Mouse (Mus musculus) limb, embryonic 15.5 days (tissue): Measurements from ENCODE around the gene Calm2. TPM values are rescaled to one million over a fixed set of nuclear protein-coding genes. Genes with fewer than 3 reads are reported as not detected.

ENCODE experiments used
- ATAC-seq: fragments of 200-750 bp; cut with Nextera tagmentation; 2 replicates; pipeline ENCODE4 v1.8.0; 2017; ENCODE audit warnings: low read depth, moderate TSS enrichment; ENCODE audit not compliant: insufficient number of reproducible peaks, low FRiP score, low TSS enrichment
- H3K27ac ChIP-seq: fragments of 300-500 bp; sonication (generic); 2 replicates; pipeline ENCODE4 v1.5.1; 2015; ENCODE audit warnings: moderate library complexity, mild to moderate bottlenecking, inconsistent platforms
- H3K27me3 ChIP-seq: fragments of 300-500 bp; sonication (generic); 2 replicates; pipeline ENCODE4 v1.6.1; 2015; ENCODE audit warnings: inconsistent platforms
- H3K36me3 ChIP-seq: fragments of 300-500 bp; sonication (generic); 2 replicates; pipeline ENCODE4 v1.6.1; 2015; ENCODE audit warnings: inconsistent platforms
- H3K4me1 ChIP-seq: fragments of 300-500 bp; sonication (generic); 2 replicates; pipeline ENCODE4 v1.6.1; 2015; ENCODE audit warnings: inconsistent platforms
- H3K4me2 ChIP-seq: fragments of 300-500 bp; sonication (generic); 2 replicates; pipeline ENCODE4 v1.6.1; 2015; ENCODE audit warnings: mild to moderate bottlenecking, inconsistent platforms
- H3K4me3 ChIP-seq: fragments of 300-500 bp; sonication (generic); 2 replicates; pipeline ENCODE4 v1.5.1; 2015; ENCODE audit warnings: mild to moderate bottlenecking, inconsistent platforms
- H3K9ac ChIP-seq: fragments of 300-500 bp; sonication (generic); 2 replicates; pipeline ENCODE4 v1.6.1; 2015; ENCODE audit warnings: inconsistent platforms
- H3K9me3 ChIP-seq: fragments of 300-500 bp; sonication (generic); 2 replicates; pipeline ENCODE4 v1.6.1; 2016; ENCODE audit warnings: inconsistent platforms
- WGBS: fragments of 180-500 bp; shearing (Covaris S2); methylation state at CpG from one replicate; pipeline ENCODE4 v1.1.7; 2015; 5-methylcytosine and 5-hydroxymethylcytosine counted together
- polyA plus RNA-seq: library from polyadenylated mRNA; unstranded; fragments of >200 nt; fragmentation: Nextera tagmentation; extraction: Ambion mirVana; gene quantifications from 2 replicates; pipeline ENCODE4 v1.2.1, GENCODE M21; 2015

Calm2 gene
- polyA plus RNA-seq, 1 experiment from 2014 or later, result 938 TPM

- peaks cover 32% of the 10 kb centered on the region for H3K4me1 ChIP-seq
Observed at GRCm38 (mm10) chr17:87457961-87458360, 11.2 kb upstream of the Calm2 start.

GRCm38 (mm10) chr17:87454121-87454520 lies 7.4 kb upstream of the Calm2 start:
- Histone ChIP-seq H3K4me1 (peaks cover 5% of the 10 kb centered on the region), H3K9me3 (no peaks in the 10 kb centered on the region), H3K36me3 (no peaks in the 10 kb centered on the region), H3K27ac (no peak overlapping the region), H3K27me3 (no peaks in the 10 kb centered on the region), H3K4me2 (no peak overlapping the region), H3K9ac (no peak overlapping the region), H3K4me3 (no peak overlapping the region)
- no peak for ATAC-seq
- 78% methylated on average over 3 of the region's 3 CpGs for WGBS

More at GRCm38 (mm10) chr17:87457961-87458360, 11.2 kb upstream of the Calm2 start:
- Histone ChIP-seq H3K36me3 (no peaks in the 10 kb centered on the region), H3K9ac (no peak overlapping the region), H3K4me2 (no peak overlapping the region), H3K9me3 (no peaks in the 10 kb centered on the region), H3K4me3 (no peak overlapping the region), H3K27ac (no peak overlapping the region), H3K27me3 (no peaks in the 10 kb centered on the region)
- WGBS, result 70% methylated on average over 7 of the region's 7 CpGs
- no peak for ATAC-seq

- H3K36me3 ChIP-seq, result no peaks in the 10 kb centered on the region
- H3K27me3 ChIP-seq, result no peaks in the 10 kb centered on the region
- H3K4me1 ChIP-seq, result no peaks in the 10 kb centered on the region
- H3K4me2 ChIP-seq, result no peak overlapping the region
- H3K9me3 ChIP-seq, result no peaks in the 10 kb centered on the region
- no peak overlapping the region for H3K9ac ChIP-seq
- no peak overlapping the region for H3K27ac ChIP-seq
- no peak for ATAC-seq
- WGBS, result 81% methylated on average over 7 of the region's 7 CpGs
- no peak overlapping the region for H3K4me3 ChIP-seq
Observed at GRCm38 (mm10) chr17:87453336-87453735, 6.6 kb upstream of the Calm2 start.

- Histone ChIP-seq H3K4me2 (no peak overlapping the region), H3K4me1 (peaks cover 12% of the 10 kb centered on the region), H3K9ac (no peak overlapping the region), H3K9me3 (no peaks in the 10 kb centered on the region), H3K4me3 (no peak overlapping the region), H3K27me3 (no peaks in the 10 kb centered on the region), H3K27ac (no peak overlapping the region), H3K36me3 (no peaks in the 10 kb centered on the region)
- ATAC-seq, result no peak
- 89% methylated on average over 8 of the region's 8 CpGs for WGBS
Observed at GRCm38 (mm10) chr17:87448881-87449280, 2.1 kb upstream of the Calm2 start.

GRCm38 (mm10) chr17:87448339-87448738 lies 1.6 kb upstream of the Calm2 start:
- no peaks in the 10 kb centered on the region for H3K27me3 ChIP-seq
- no peak overlapping the region for H3K27ac ChIP-seq
- no peaks in the 10 kb centered on the region for H3K9me3 ChIP-seq
- H3K4me1 ChIP-seq, result peaks cover 15% of the 10 kb centered on the region
- no peak overlapping the region for H3K4me3 ChIP-seq
- 92% methylated on average over 9 of the region's 9 CpGs for WGBS
- no peak overlapping the region for H3K9ac ChIP-seq
- no peaks in the 10 kb centered on the region for H3K36me3 ChIP-seq
- no peak overlapping the region for H3K4me2 ChIP-seq
- no peak for ATAC-seq

GRCm38 (mm10) chr17:87447612-87448200 lies 971 bp upstream of the Calm2 start:
- Histone ChIP-seq H3K9ac (peak overlapping the region; percentile 55), H3K4me3 (peak overlapping the region; percentile 90), H3K27me3 (no peaks in the 10 kb centered on the region), H3K4me2 (peak overlapping the region; percentile 62), H3K4me1 (peaks cover 18% of the 10 kb centered on the region), H3K9me3 (no peaks in the 10 kb centered on the region), H3K27ac (peak overlapping the region; percentile 97), H3K36me3 (no peaks in the 10 kb centered on the region)
- ATAC-seq, result no peak
- 45% methylated on average over 12 of the region's 12 CpGs for WGBS

- peak; percentile 68 for ATAC-seq
- Histone ChIP-seq H3K4me1 (peaks cover 24% of the 10 kb centered on the region), H3K9ac (peak overlapping the region; percentile 92), H3K4me3 (peak overlapping the region; percentile 90), H3K9me3 (no peaks in the 10 kb centered on the region), H3K27ac (peak overlapping the region; percentile 97), H3K27me3 (no peaks in the 10 kb centered on the region), H3K36me3 (0 out of 2 replicates have a peak, but pooled peaks cover 4% of the 10 kb centered on the region), H3K4me2 (peak overlapping the region; percentile 62)
- WGBS, result 1% methylated on average over 50 of the region's 86 CpGs
Observed at GRCm38 (mm10) chr17:87445917-87446766, 593 bp downstream of the Calm2 start.

GRCm38 (mm10) chr17:87445337-87445916 lies 1.3 kb downstream of the Calm2 start:
- Histone ChIP-seq H3K9me3 (no peaks in the 10 kb centered on the region), H3K36me3 (0 out of 2 replicates have a peak, but pooled peaks cover 4% of the 10 kb centered on the region), H3K27me3 (no peaks in the 10 kb centered on the region), H3K4me2 (peak overlapping the region; percentile 62), H3K27ac (peak overlapping the region; percentile 97), H3K9ac (peak overlapping the region; percentile 92), H3K4me1 (peaks cover 24% of the 10 kb centered on the region), H3K4me3 (peak overlapping the region; percentile 90)
- ATAC-seq, result no peak
- WGBS, result under 1% methylated on average over 13 of the region's 13 CpGs

GRCm38 (mm10) chr17:87444763-87445162 lies 2.0 kb downstream of the Calm2 start:
- ATAC-seq, result no peak
- Histone ChIP-seq H3K4me3 (peak overlapping the region; percentile 24), H3K4me1 (peaks cover 24% of the 10 kb centered on the region), H3K36me3 (peaks cover 7% of the 10 kb centered on the region; the same call in 1 of the 2 replicates), H3K27ac (no peak overlapping the region), H3K9me3 (no peaks in the 10 kb centered on the region), H3K4me2 (peak overlapping the region; percentile 33), H3K9ac (no peak overlapping the region), H3K27me3 (no peaks in the 10 kb centered on the region)
- whole genome bisulfite sequencing, result 46% methylated on average over 4 of the region's 4 CpGs

- Histone ChIP-seq H3K4me2 (no peak overlapping the region), H3K9me3 (no peaks in the 10 kb centered on the region), H3K9ac (no peak overlapping the region), H3K4me1 (peaks cover 21% of the 10 kb centered on the region), H3K27me3 (no peaks in the 10 kb centered on the region), H3K27ac (no peak overlapping the region), H3K36me3 (peaks cover 7% of the 10 kb centered on the region; the same call in 1 of the 2 replicates), H3K4me3 (no peak overlapping the region)
- WGBS, result 61% methylated on average over 2 of the region's 2 CpGs
- no peak for ATAC-seq
Observed at GRCm38 (mm10) chr17:87441537-87441936, 5.2 kb downstream of the Calm2 start.

- Histone ChIP-seq H3K9me3 (no peaks in the 10 kb centered on the region), H3K4me3 (no peak overlapping the region), H3K27ac (no peak overlapping the region), H3K36me3 (peaks cover 22% of the 10 kb centered on the region), H3K4me2 (no peak overlapping the region), H3K9ac (no peak overlapping the region), H3K4me1 (peaks cover 17% of the 10 kb centered on the region), H3K27me3 (no peaks in the 10 kb centered on the region)
- 85% methylated on average over 2 of the region's 2 CpGs for WGBS
- no peak for ATAC-seq
Observed at GRCm38 (mm10) chr17:87439441-87439840, 7.3 kb downstream of the Calm2 start.

- no peak overlapping the region for H3K27ac ChIP-seq
- WGBS, result 92% methylated on average over 3 of the region's 3 CpGs
- no peak overlapping the region for H3K4me3 ChIP-seq
- no peaks in the 10 kb centered on the region for H3K27me3 ChIP-seq
- no peak overlapping the region for H3K4me2 ChIP-seq
- ATAC-seq, result no peak
- H3K9me3 ChIP-seq, result no peaks in the 10 kb centered on the region
- no peaks in the 10 kb centered on the region for H3K4me1 ChIP-seq
- H3K36me3 ChIP-seq, result peaks cover 54% of the 10 kb centered on the region
- no peak overlapping the region for H3K9ac ChIP-seq
Observed at GRCm38 (mm10) chr17:87433929-87434328, 12.8 kb downstream of the Calm2 start.
